Mouse (Mus musculus) cerebellum, adult 2 months (tissue): ENCODE results near the gene Prdm2.

ENCODE experiments used
- CTCF ChIP-seq: fragments of 200-500 bp; IDR thresholded peaks from 2 replicates; pipeline ENCODE4 v1.5.1; 2011; ENCODE audit warnings: low read depth, mild to moderate bottlenecking, control low read depth, low read length, moderate library complexity, borderline replicate concordance; ENCODE audit not compliant: insufficient read depth
- POLR2A ChIP-seq: fragments of 200-500 bp; IDR thresholded peaks from 2 replicates; pipeline ENCODE4 v1.6.1; 2011; ENCODE audit warnings: low read length, control low read depth, borderline replicate concordance; ENCODE audit not compliant: insufficient read depth

- TF ChIP-seq CTCF (no peak), POLR2A (no peak)
These were observed 91.6 kb downstream of the Prdm2 start for GRCm38 (mm10) chr4:143121174-143121573.
